Mouse (Mus musculus): Measurements from ENCODE around the gene Serpinb8. TPM values are rescaled to one million over a fixed set of nuclear protein-coding genes. Genes with fewer than 3 reads are reported as not detected.

Gene Serpinb8
- polyA plus RNA-seq, 2 experiments, result 0.09 to 0.46 TPM

DNA sequence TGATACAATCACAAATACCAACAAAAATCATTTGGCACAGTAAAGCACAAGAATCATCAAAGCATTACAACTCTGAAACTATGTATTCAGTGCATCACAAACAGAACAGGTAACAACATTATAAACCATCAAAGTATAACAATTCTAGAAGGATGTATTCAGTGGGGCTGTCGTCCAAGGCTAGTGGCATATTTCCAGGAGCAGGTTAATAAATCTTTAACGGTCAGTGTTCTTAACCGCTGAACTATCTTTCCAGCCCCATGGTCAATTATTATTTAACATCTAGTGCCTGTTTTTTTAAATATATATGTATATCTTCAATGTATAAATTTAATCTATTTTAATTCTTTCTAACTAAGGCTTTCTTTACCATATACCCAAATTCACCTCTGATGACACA lies 3.6 kb upstream of the Serpinb8 start:
- Histone ChIP-seq H3K27me3 (ENCODE audit: control insufficient read depth, insufficient read depth, low read length) (no peaks in the 10 kb centered on the region), H3K9me3 (ENCODE audit: control insufficient read depth, low read length) (no peaks in the 10 kb centered on the region), H3K36me3 (replicated peaks; ENCODE audit: control insufficient read depth, insufficient read depth, low read depth) (no peaks in the 10 kb centered on the region), H3K4me2 (ENCODE audit: low read depth) (no peak overlapping the region), H3K4me3 (ENCODE audit: insufficient read depth in 1 of 2, low read depth in 2 of 2, low read length in 2 of 2) (no peak overlapping the region), H3K9ac (replicated peaks) (no peak overlapping the region), H3K4me1 (replicated peaks; ENCODE audit: control insufficient read depth in 2 of 2, insufficient read depth in 2 of 2, low read length in 1 of 2) (no peaks in the 10 kb centered on the region), H3K27ac (no peak overlapping the region)
- ATAC-seq (ENCODE audit: insufficient read depth) (no peak), DNase-seq (ENCODE audit: low read depth in 3 of 3, low spot score in 3 of 3) (no peak)
- TF ChIP-seq EP300 (IDR thresholded peaks at IDR 0.05; ENCODE audit: low read depth), result no peak
- no peak for TF ChIP-seq CTCF (IDR thresholded peaks at IDR 0.05; ENCODE audit: low read depth)
- WGBS (ENCODE audit: insufficient replicate concordance), result 65% methylated on average over 3 of the region's 3 CpGs

DNA sequence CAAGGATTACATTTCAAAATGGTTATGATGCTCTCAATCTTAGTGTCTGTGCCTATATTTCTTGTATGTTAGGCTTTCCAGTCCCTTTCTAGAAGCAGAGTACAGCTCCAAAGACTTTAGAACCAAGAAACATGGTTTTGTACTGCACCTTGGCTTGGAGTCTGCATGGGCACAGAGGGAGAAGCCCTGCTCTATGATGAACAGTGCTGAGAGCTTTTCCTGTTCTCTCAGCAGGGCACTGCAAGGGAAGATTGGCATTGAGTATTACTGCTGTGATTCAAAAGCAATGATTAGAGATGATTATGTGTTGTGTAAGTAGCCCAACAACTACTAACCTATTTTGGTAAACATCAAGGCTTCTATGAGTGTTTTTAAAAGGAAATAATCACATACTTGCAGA lies 1.6 kb upstream of the Serpinb8 start:
- Histone ChIP-seq H3K4me1 (replicated peaks; ENCODE audit: control insufficient read depth in 2 of 2, insufficient read depth in 2 of 2, low read length in 1 of 2) (no peaks in the 10 kb centered on the region; a peak in 1 of 4 replicates), H3K4me2 (ENCODE audit: low read depth) (no peak overlapping the region), H3K36me3 (replicated peaks; ENCODE audit: control insufficient read depth, insufficient read depth, low read depth) (no peaks in the 10 kb centered on the region), H3K4me3 (ENCODE audit: insufficient read depth in 1 of 2, low read depth in 2 of 2, low read length in 2 of 2) (no peak overlapping the region), H3K27ac (no peak overlapping the region), H3K9me3 (ENCODE audit: control insufficient read depth, low read length) (no peaks in the 10 kb centered on the region), H3K9ac (replicated peaks) (no peak overlapping the region), H3K27me3 (ENCODE audit: control insufficient read depth, insufficient read depth, low read length) (no peaks in the 10 kb centered on the region)
- TF ChIP-seq CTCF (IDR thresholded peaks at IDR 0.05; ENCODE audit: low read depth), result no peak
- no peak for TF ChIP-seq EP300 (IDR thresholded peaks at IDR 0.05; ENCODE audit: low read depth)
- DNase-seq (ENCODE audit: low read depth in 3 of 3, low spot score in 3 of 3) (no peak), ATAC-seq (ENCODE audit: insufficient read depth) (no peak)

DNA sequence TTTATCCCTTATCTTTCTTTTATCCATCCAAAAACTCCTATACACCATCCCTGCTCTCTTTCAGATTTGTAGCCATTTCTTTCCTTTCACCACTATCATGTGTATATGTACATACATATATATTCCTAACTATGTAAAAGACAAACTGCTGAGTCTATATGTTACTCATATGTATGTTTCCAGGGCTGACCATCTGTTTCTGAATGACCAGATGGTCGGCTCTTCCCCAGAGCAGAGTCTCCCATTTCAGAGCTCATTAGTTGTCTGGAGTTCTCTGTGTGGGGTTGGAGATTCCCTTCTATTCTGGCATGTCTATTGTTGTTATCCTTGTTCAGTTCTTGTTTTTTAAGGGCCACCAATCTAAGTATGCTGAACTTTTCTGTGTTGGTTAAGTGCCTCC lies 1.2 kb upstream of the Serpinb8 start:
- no peak for TF ChIP-seq EP300 (IDR thresholded peaks at IDR 0.05; ENCODE audit: low read depth)
- H3K4me2 ChIP-seq (ENCODE audit: low read depth), result no peak overlapping the region
- WGBS (ENCODE audit: insufficient replicate concordance), result 35% methylated on average over 1 of the region's 1 CpGs
- no peaks in the 10 kb centered on the region; a peak in 1 of 4 replicates for H3K4me1 ChIP-seq (replicated peaks; ENCODE audit: control insufficient read depth in 2 of 2, insufficient read depth in 2 of 2, low read length in 1 of 2)
- H3K36me3 ChIP-seq (replicated peaks; ENCODE audit: control insufficient read depth, insufficient read depth, low read depth), result no peaks in the 10 kb centered on the region
- H3K4me3 ChIP-seq (ENCODE audit: insufficient read depth in 1 of 2, low read depth in 2 of 2, low read length in 2 of 2), result no peak overlapping the region
- H3K27ac ChIP-seq, result no peak overlapping the region
- no peaks in the 10 kb centered on the region for H3K9me3 ChIP-seq (ENCODE audit: control insufficient read depth, low read length)
- no peak for DNase-seq (ENCODE audit: low read depth in 3 of 3, low spot score in 3 of 3)
- no peak overlapping the region for H3K9ac ChIP-seq (replicated peaks)
- no peak for ATAC-seq (ENCODE audit: insufficient read depth)
- H3K27me3 ChIP-seq (ENCODE audit: control insufficient read depth, insufficient read depth, low read length), result no peaks in the 10 kb centered on the region

DNA sequence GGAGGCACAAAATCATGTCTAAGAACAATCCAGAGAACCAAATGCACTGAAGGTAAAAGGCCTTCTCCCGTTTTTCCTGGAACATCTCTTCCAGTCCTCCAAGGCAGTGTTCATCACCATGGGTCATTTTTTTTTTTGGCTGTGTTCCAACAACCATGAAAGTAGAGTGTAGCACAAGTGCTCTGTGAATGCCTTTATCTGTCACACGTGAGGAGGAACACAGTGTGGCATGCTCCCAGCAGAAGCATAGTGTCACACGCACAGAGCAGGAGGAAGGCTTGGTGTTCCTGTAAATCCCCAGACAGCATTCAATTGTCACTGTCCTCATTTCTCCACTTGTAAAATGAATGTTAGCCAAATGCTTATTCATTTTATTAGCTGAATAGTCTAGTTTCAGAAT lies 2.8 kb downstream of the Serpinb8 start:
- Histone ChIP-seq H3K9ac (replicated peaks) (no peak overlapping the region), H3K36me3 (replicated peaks; ENCODE audit: control insufficient read depth, insufficient read depth, low read depth) (no peaks in the 10 kb centered on the region), H3K4me3 (ENCODE audit: insufficient read depth in 1 of 2, low read depth in 2 of 2, low read length in 2 of 2) (no peak overlapping the region), H3K27me3 (ENCODE audit: control insufficient read depth, insufficient read depth, low read length) (no peaks in the 10 kb centered on the region), H3K27ac (no peak overlapping the region), H3K4me1 (replicated peaks; ENCODE audit: control insufficient read depth in 2 of 2, insufficient read depth in 2 of 2, low read length in 1 of 2) (no peaks in the 10 kb centered on the region; a peak in 1 of 4 replicates), H3K9me3 (ENCODE audit: control insufficient read depth, low read length) (no peaks in the 10 kb centered on the region), H3K4me2 (ENCODE audit: low read depth) (no peak overlapping the region)
- ATAC-seq (ENCODE audit: insufficient read depth), result no peak
- no peak for DNase-seq (ENCODE audit: low read depth in 3 of 3, low spot score in 3 of 3)
- WGBS (ENCODE audit: insufficient replicate concordance), result 61% methylated on average over 3 of the region's 3 CpGs
- TF ChIP-seq CTCF (IDR thresholded peaks at IDR 0.05; ENCODE audit: low read depth), result no peak
- TF ChIP-seq EP300 (IDR thresholded peaks at IDR 0.05; ENCODE audit: low read depth), result no peak

DNA sequence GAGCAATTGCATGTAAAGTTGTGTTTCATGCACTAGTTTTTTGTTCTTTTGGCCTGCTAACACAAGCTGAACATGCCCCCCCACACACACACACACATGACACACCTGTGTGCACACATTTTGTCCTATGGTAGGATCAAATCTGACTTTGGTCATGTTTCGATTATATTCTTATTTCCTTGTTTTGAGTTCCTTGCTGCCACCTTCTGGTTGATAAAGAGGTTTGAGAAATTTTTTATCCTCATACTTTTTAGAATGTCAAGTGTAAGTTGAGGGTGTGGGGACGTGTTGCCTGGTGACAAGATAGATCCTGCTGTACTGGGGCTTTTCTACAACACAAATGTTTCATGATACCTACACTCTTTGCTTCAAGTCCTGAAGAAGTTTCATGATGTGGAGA lies 3.7 kb downstream of the Serpinb8 start:
- Histone ChIP-seq H3K27ac (no peak overlapping the region), H3K27me3 (ENCODE audit: control insufficient read depth, insufficient read depth, low read length) (no peaks in the 10 kb centered on the region), H3K4me3 (ENCODE audit: insufficient read depth in 1 of 2, low read depth in 2 of 2, low read length in 2 of 2) (no peak overlapping the region), H3K4me1 (replicated peaks; ENCODE audit: control insufficient read depth in 2 of 2, insufficient read depth in 2 of 2, low read length in 1 of 2) (no peaks in the 10 kb centered on the region; a peak in 1 of 4 replicates), H3K9me3 (ENCODE audit: control insufficient read depth, low read length) (no peaks in the 10 kb centered on the region), H3K4me2 (ENCODE audit: low read depth) (no peak overlapping the region), H3K36me3 (replicated peaks; ENCODE audit: control insufficient read depth, insufficient read depth, low read depth) (no peaks in the 10 kb centered on the region), H3K9ac (replicated peaks) (no peak overlapping the region)
- 47% methylated on average over 2 of the region's 2 CpGs for WGBS (ENCODE audit: insufficient replicate concordance)
- ATAC-seq (ENCODE audit: insufficient read depth) (no peak), DNase-seq (ENCODE audit: low read depth in 3 of 3, low spot score in 3 of 3) (no peak)
- TF ChIP-seq CTCF (IDR thresholded peaks at IDR 0.05; ENCODE audit: low read depth) (no peak), EP300 (IDR thresholded peaks at IDR 0.05; ENCODE audit: low read depth) (no peak)

DNA sequence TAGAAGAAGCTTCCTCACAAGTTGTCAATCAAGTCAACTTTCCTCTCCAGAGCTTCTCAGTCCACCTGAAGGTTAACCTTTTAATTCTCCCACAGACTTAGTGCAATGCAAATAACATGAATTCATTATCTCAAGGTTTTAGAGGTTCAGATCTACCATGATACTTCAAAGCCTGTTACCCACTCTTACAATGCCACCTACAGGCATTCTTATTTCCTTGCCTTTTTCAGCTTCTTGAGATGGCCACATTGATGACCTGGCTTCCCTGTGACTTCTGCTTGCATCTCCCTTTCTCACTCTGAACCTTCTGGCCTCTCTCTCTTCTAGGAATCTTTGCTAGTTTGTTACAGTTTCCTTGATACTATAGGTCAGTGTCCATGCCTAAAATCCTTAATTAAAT lies 7.1 kb downstream of the Serpinb8 start:
- H3K27me3 ChIP-seq (ENCODE audit: control insufficient read depth, insufficient read depth, low read length), result no peaks in the 10 kb centered on the region
- no peak overlapping the region for H3K27ac ChIP-seq
- no peaks in the 10 kb centered on the region for H3K36me3 ChIP-seq (replicated peaks; ENCODE audit: control insufficient read depth, insufficient read depth, low read depth)
- H3K4me3 ChIP-seq (ENCODE audit: insufficient read depth in 1 of 2, low read depth in 2 of 2, low read length in 2 of 2), result no peak overlapping the region
- no peaks in the 10 kb centered on the region; a peak in 1 of 4 replicates for H3K4me1 ChIP-seq (replicated peaks; ENCODE audit: control insufficient read depth in 2 of 2, insufficient read depth in 2 of 2, low read length in 1 of 2)
- H3K9ac ChIP-seq (replicated peaks), result no peak overlapping the region
- H3K4me2 ChIP-seq (ENCODE audit: low read depth), result no peak overlapping the region
- no peak for ATAC-seq (ENCODE audit: insufficient read depth)
- DNase-seq (ENCODE audit: low read depth in 3 of 3, low spot score in 3 of 3), result no peak
- no peak for TF ChIP-seq CTCF (IDR thresholded peaks at IDR 0.05; ENCODE audit: low read depth)
- TF ChIP-seq EP300 (IDR thresholded peaks at IDR 0.05; ENCODE audit: low read depth), result no peak
- no peaks in the 10 kb centered on the region for H3K9me3 ChIP-seq (ENCODE audit: control insufficient read depth, low read length)
